14 mouse cellular contexts compared by ENCODE assay signal in the genomic region with DNA sequence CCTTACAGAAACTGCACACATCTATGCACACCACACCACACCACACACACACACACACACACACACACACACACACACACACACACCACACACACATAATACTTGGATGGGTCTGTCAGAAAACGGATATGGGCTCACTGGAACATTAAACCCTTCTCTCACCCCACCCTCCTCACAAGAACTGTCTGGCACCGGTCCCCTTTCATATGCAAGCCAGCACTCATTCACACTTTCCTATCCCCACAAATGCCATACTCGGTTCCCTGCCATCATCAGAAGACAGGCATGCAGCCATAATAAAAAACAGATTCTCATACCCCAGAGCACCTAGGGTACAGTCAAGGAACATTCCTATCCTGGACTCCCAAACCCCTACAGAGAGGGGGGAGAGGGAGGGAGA. TPM values are rescaled to one million over a fixed set of nuclear protein-coding genes. Genes with fewer than 3 reads are reported as not detected.
DNase-seq lines count a peak whose midpoint lies in the region; ATAC-seq and TF ChIP-seq lines count a peak whose summit lies in the region.
"Had no signal": no experiment of that assay in that cellular context is flagged by ENCODE, and none has a peak within 500 bp of the region (broad histone marks: within the 10 kb centered on the region; RNA-seq: fewer than 3 reads in every experiment).

No protein-coding gene starts in this region.

- H3K4me3 ChIP-seq in CH12.LX (replicated peaks in 1 of 3; ENCODE audit: low read depth in 2 of 3, low read length in 2 of 3, poor library complexity in 1 of 3) = peak overlapping the region in 1 of 3 experiments; percentile 73
- H3K4me3 ChIP-seq in hindbrain, embryonic 10.5 days = peak overlapping the region; percentile 80
- no peak overlapping the region for H3K4me3 ChIP-seq in liver, postnatal 0 days (ENCODE audit: low read depth, low read length)
- no peak overlapping the region for H3K4me3 ChIP-seq in thymus, adult 2 months (ENCODE audit: control insufficient read depth, insufficient read depth, low read length)

- in situ Hi-C loops in CH12.LX (cut with MboI; ENCODE audit: low pct_ligation_motif_present, low pct_unique_long_range_greater_than_20kb, low sequenced_read_pairs) = no loop called here

- H3K9me3 ChIP-seq in CH12.LX (replicated peaks; ENCODE audit: low read length) = no peaks in the 10 kb centered on the region
- H3K9me3 ChIP-seq in hindbrain, embryonic 10.5 days = no peaks in the 10 kb centered on the region
- H3K9me3 ChIP-seq in liver, postnatal 0 days (ENCODE audit: low read length) = no peaks in the 10 kb centered on the region

- DNase-seq in cerebellum, adult 9-11 months = peak; percentile 48
- no peak for DNase-seq in cerebellum, adult 11 months
- DNase-seq in CH12.LX (ENCODE audit: extremely low read depth) = no peak
- no peak for DNase-seq in hindbrain, embryonic 10.5 days (ENCODE audit: low spot score)
- no peak for DNase-seq in liver, postnatal 0 days
- DNase-seq in gastrocnemius, adult 8-10 months (ENCODE audit: low spot score in 2 of 2) = no peak
- no peak for DNase-seq in thymus, adult 2 months

- dilution Hi-C loops in CH12.LX (cut with MboI; ENCODE audit: extremely low pct_ligation_motif_present, extremely low pct_unique_long_range_greater_than_20kb, low sequenced_read_pairs) = no loop called here

- H3K27ac ChIP-seq in CH12.LX (ENCODE audit: insufficient read depth, low read depth) = no peak overlapping the region
- H3K27ac ChIP-seq in hindbrain, embryonic 10.5 days = peak overlapping the region; percentile 91; the same call in 1 of the 2 replicates
- no peak overlapping the region for H3K27ac ChIP-seq in liver, postnatal 0 days (ENCODE audit: low read depth)
- H3K27ac ChIP-seq in thymus, adult 2 months (ENCODE audit: control insufficient read depth, insufficient read depth, low read length) = no peak overlapping the region
- H3K27ac ChIP-seq: kidney, postnatal 0 days had no signal

- WGBS in hindbrain, embryonic 10.5 days = 52% methylated on average over 3 of the region's 3 CpGs
- WGBS in liver, postnatal 0 days (ENCODE audit: insufficient replicate concordance) = 27% methylated on average over 3 of the region's 3 CpGs
- 74% methylated on average over 3 of the region's 3 CpGs for WGBS in thymus, adult 2 months

- ATAC-seq in liver, postnatal 0 days = no peak
- ATAC-seq in erythroid progenitor cell, adult 5-6 weeks (replicated peaks; ENCODE audit: low FRiP score, poor library complexity, severe bottlenecking) = no peak

- peak overlapping the region; percentile 67; the same call in 1 of the 2 replicates for H3K4me2 ChIP-seq in CH12.LX (ENCODE audit: insufficient read depth, low read depth, poor library complexity, severe bottlenecking)
- H3K4me2 ChIP-seq in liver, postnatal 0 days (ENCODE audit: low read depth, low read length) = 0 out of 2 replicates have a peak overlapping the region, but pooled peaks have one; percentile 96

- H3K36me3 ChIP-seq in CH12.LX (replicated peaks in 1 of 2; ENCODE audit: control insufficient read depth in 1 of 2, insufficient read depth in 1 of 2, low read length in 1 of 2) = peaks cover 0 to 57% of the 10 kb centered on the region in 2 experiments
- peaks cover 51% of the 10 kb centered on the region for H3K36me3 ChIP-seq in hindbrain, embryonic 10.5 days
- peaks cover 6% of the 10 kb centered on the region; the same call in 1 of the 2 replicates for H3K36me3 ChIP-seq in liver, postnatal 0 days (replicated peaks; ENCODE audit: insufficient read depth, low read length)
- no peaks in the 10 kb centered on the region for H3K36me3 ChIP-seq in thymus, adult 2 months (ENCODE audit: control insufficient read depth, insufficient read depth, low read length)

- no peaks in the 10 kb centered on the region for H3K79me2 ChIP-seq in CH12.LX (replicated peaks; ENCODE audit: control insufficient read depth, extremely low read depth, insufficient read depth, poor library complexity, severe bottlenecking)

- TF ChIP-seq RAD21 in CH12.LX (IDR thresholded peaks at IDR 0.05; ENCODE audit: low read depth, low read length) = no peak

- TF ChIP-seq POLR2A in CH12.LX (IDR thresholded peaks at IDR 0.05; ENCODE audit: low read depth, low read length) = no peak
- TF ChIP-seq POLR2A in thymus, adult 2 months (IDR thresholded peaks at IDR 0.05; ENCODE audit: control insufficient read depth, extremely low read depth, insufficient read depth, low read length, poor library complexity) = no peak

- peaks cover 26 to 64% of the 10 kb centered on the region in 2 experiments for H3K4me1 ChIP-seq in CH12.LX (ENCODE audit: control insufficient read depth in 1 of 2, insufficient read depth in 2 of 2)
- H3K4me1 ChIP-seq in hindbrain, embryonic 10.5 days (replicated peaks) = peaks cover 26% of the 10 kb centered on the region
- H3K4me1 ChIP-seq in liver, postnatal 0 days (ENCODE audit: insufficient read depth) = peaks cover 17% of the 10 kb centered on the region
- peaks cover 9% of the 10 kb centered on the region for H3K4me1 ChIP-seq in thymus, adult 2 months (replicated peaks; ENCODE audit: control insufficient read depth, insufficient read depth, low read length)

- no peak for TF ChIP-seq EP300 in CH12.LX (IDR thresholded peaks at IDR 0.05; ENCODE audit: low read length)
- TF ChIP-seq EP300 in liver, postnatal 0 days (IDR thresholded peaks at IDR 0.05; ENCODE audit: low read depth) = no peak

- no peaks in the 10 kb centered on the region for H3K27me3 ChIP-seq in CH12.LX (replicated peaks)
- H3K27me3 ChIP-seq in hindbrain, embryonic 10.5 days (ENCODE audit: insufficient read depth, poor library complexity, severe bottlenecking) = peaks cover 4% of the 10 kb centered on the region; the same call in 1 of the 2 replicates
- H3K27me3 ChIP-seq in liver, postnatal 0 days (ENCODE audit: insufficient read depth, low read length) = peaks cover 15% of the 10 kb centered on the region; the same call in 1 of the 2 replicates
- H3K27me3 ChIP-seq in thymus, adult 2 months (ENCODE audit: control insufficient read depth, insufficient read depth, low read length) = peaks cover 7% of the 10 kb centered on the region

- no peak for TF ChIP-seq CTCF in CH12.LX (conservative IDR thresholded peaks at IDR 0.05 in 1 of 2, IDR thresholded peaks at IDR 0.05 in 1 of 2; ENCODE audit: low read depth in 2 of 2, low read length in 2 of 2)
- no peak for TF ChIP-seq CTCF in liver, postnatal 0 days (IDR thresholded peaks at IDR 0.05; ENCODE audit: low read depth)
- TF ChIP-seq CTCF in thymus, adult 2 months (IDR thresholded peaks at IDR 0.05; ENCODE audit: borderline replicate concordance, control insufficient read depth, extremely low read depth, insufficient read depth, low read length, poor library complexity) = no peak

- no peak overlapping the region for H3K9ac ChIP-seq in CH12.LX (ENCODE audit: insufficient read depth, low read depth)
- H3K9ac ChIP-seq in liver, postnatal 0 days (replicated peaks) = no peak overlapping the region

RNA-seq across cellular contexts. Expression of gene Carmil3, which starts 1.7 kb away (rescaled TPM):
- total RNA-seq in CH12.LX (2012; rRNA removed) (1.3 and 2.3 TPM in 2 replicates), CH12.LX (2014; rRNA removed) (1.00 and 1.9 TPM in 2 replicates)
- 5.2 and 6.0 TPM in 2 replicates for polyA plus RNA-seq in CH12.LX (2012; ENCODE audit: insufficient read length, low read depth)
- polyA plus RNA-seq in hindbrain, embryonic 10.5 days (2016; fragmentation: Nextera tagmentation; extraction: Ambion mirVana) = 5.7 and 7.9 TPM in 2 replicates
- 0.06 and 0.08 TPM in 2 replicates for polyA plus RNA-seq in liver, postnatal 0 days (2015; fragmentation: Nextera tagmentation; extraction: Ambion mirVana)
- total RNA-seq in gastrocnemius, adult 8-10 months (2022) = under 1 TPM; 0.38 to 0.40 (median 0.39) TPM
- 0.42 TPM in 1 of 2 replicates, not detected in the other for total RNA-seq in erythroid progenitor cell, adult 5-6 weeks (2015; ENCODE audit: low replicate concordance)
- 0.13 TPM in 1 of 2 replicates, not detected in the other for total RNA-seq in erythroid progenitor cell, adult 5-6 weeks (2017; ENCODE audit: low replicate concordance)
- polyA plus RNA-seq in thymus, adult 2 months (2012; rRNA removed) = 20.6 and 25.4 TPM in 2 replicates
- total RNA-seq: granulocyte monocyte progenitor cell, adult 5-6 weeks had no signal

RNA-seq across cellular contexts. Expression of gene Dhrs4, which starts 13.5 kb away (rescaled TPM):
- 37.3 and 40.3 TPM in 2 replicates for total RNA-seq in CH12.LX (2012; rRNA removed)
- total RNA-seq in CH12.LX (2014; rRNA removed) = 24.7 and 27.9 TPM in 2 replicates
- polyA plus RNA-seq in CH12.LX (2012; ENCODE audit: insufficient read length, low read depth) = 60.2 and 77.6 TPM in 2 replicates
- polyA plus RNA-seq in hindbrain, embryonic 10.5 days (2016; fragmentation: Nextera tagmentation; extraction: Ambion mirVana) = 50.5 and 64.5 TPM in 2 replicates
- 177 TPM in 2 replicates for polyA plus RNA-seq in liver, postnatal 0 days (2015; fragmentation: Nextera tagmentation; extraction: Ambion mirVana)
- total RNA-seq in gastrocnemius, adult 8-10 months (2022) = 10 to 100 TPM; 22.2 to 45.2 (median 34.7) TPM
- 15.5 and 26.4 TPM in 2 replicates for total RNA-seq in erythroid progenitor cell, adult 5-6 weeks (2015; ENCODE audit: low replicate concordance)
- total RNA-seq in erythroid progenitor cell, adult 5-6 weeks (2017; ENCODE audit: low replicate concordance) = 21.8 and 34.7 TPM in 2 replicates
- 38.3 and 46.8 TPM in 2 replicates for polyA plus RNA-seq in thymus, adult 2 months (2012; rRNA removed)

RNA-seq across cellular contexts. Expression of gene Cpne6, which starts 18.1 kb away (rescaled TPM):
- total RNA-seq in CH12.LX (2012; rRNA removed) = not detected in 2 replicates
- total RNA-seq in CH12.LX (2014; rRNA removed) = not detected in 2 replicates
- polyA plus RNA-seq in CH12.LX (2012; ENCODE audit: insufficient read length, low read depth) = not detected in 2 replicates
- polyA plus RNA-seq in hindbrain, embryonic 10.5 days (2016; fragmentation: Nextera tagmentation; extraction: Ambion mirVana) = 1.1 and 1.6 TPM in 2 replicates
- not detected in 2 replicates for polyA plus RNA-seq in liver, postnatal 0 days (2015; fragmentation: Nextera tagmentation; extraction: Ambion mirVana)
- not detected for total RNA-seq in gastrocnemius, adult 8-10 months (2022)
- total RNA-seq in erythroid progenitor cell, adult 5-6 weeks (2015; ENCODE audit: low replicate concordance) = not detected in 2 replicates
- total RNA-seq in erythroid progenitor cell, adult 5-6 weeks (2017; ENCODE audit: low replicate concordance) = not detected in 2 replicates
- 0.98 and 1.0 TPM in 2 replicates for polyA plus RNA-seq in thymus, adult 2 months (2012; rRNA removed)
- total RNA-seq: common myeloid progenitor, adult 5-6 weeks; granulocyte monocyte progenitor cell, adult 5-6 weeks had no signal
- polyA plus RNA-seq: C2C12 had no signal

RNA-seq across cellular contexts. Expression of gene Nrl, which starts 32.7 kb away (rescaled TPM):
- total RNA-seq in CH12.LX (2012; rRNA removed) (0.13 and 0.29 TPM in 2 replicates), CH12.LX (2014; rRNA removed) (0.14 and 0.86 TPM in 2 replicates)
- polyA plus RNA-seq in CH12.LX (2012; ENCODE audit: insufficient read length, low read depth) = 0.20 TPM in 1 of 2 replicates, not detected in the other
- not detected in 2 replicates for polyA plus RNA-seq in hindbrain, embryonic 10.5 days (2016; fragmentation: Nextera tagmentation; extraction: Ambion mirVana)
- polyA plus RNA-seq in liver, postnatal 0 days (2015; fragmentation: Nextera tagmentation; extraction: Ambion mirVana) = not detected in 2 replicates
- total RNA-seq in gastrocnemius, adult 8-10 months (2022) = not detected
- 0.84 TPM in 1 of 2 replicates, not detected in the other for total RNA-seq in erythroid progenitor cell, adult 5-6 weeks (2015; ENCODE audit: low replicate concordance)
- 0.51 and 0.98 TPM in 2 replicates for total RNA-seq in erythroid progenitor cell, adult 5-6 weeks (2017; ENCODE audit: low replicate concordance)
- 0.50 and 0.70 TPM in 2 replicates for polyA plus RNA-seq in thymus, adult 2 months (2012; rRNA removed)
- total RNA-seq: common myeloid progenitor, adult 5-6 weeks; granulocyte monocyte progenitor cell, adult 5-6 weeks had no signal
- polyA plus RNA-seq: C2C12; kidney, postnatal 0 days; lung, embryonic 16.5 days; urinary bladder, adult 2 months had no signal

RNA-seq across cellular contexts. Expression of gene Pck2, which starts 48.0 kb away (rescaled TPM):
- total RNA-seq in CH12.LX (2012; rRNA removed) (105 and 286 TPM in 2 replicates), CH12.LX (2014; rRNA removed) (113 and 120 TPM in 2 replicates)
- 144 and 149 TPM in 2 replicates for polyA plus RNA-seq in CH12.LX (2012; ENCODE audit: insufficient read length, low read depth)
- polyA plus RNA-seq in hindbrain, embryonic 10.5 days (2016; fragmentation: Nextera tagmentation; extraction: Ambion mirVana) = 15.4 and 18.5 TPM in 2 replicates
- polyA plus RNA-seq in liver, postnatal 0 days (2015; fragmentation: Nextera tagmentation; extraction: Ambion mirVana) = 19.9 and 20.7 TPM in 2 replicates
- total RNA-seq in gastrocnemius, adult 8-10 months (2022) = 1 to 10 TPM; 2.0 to 3.7 (median 2.5) TPM
- total RNA-seq in erythroid progenitor cell, adult 5-6 weeks (2015; ENCODE audit: low replicate concordance) = 79.3 and 89.7 TPM in 2 replicates
- 112 and 125 TPM in 2 replicates for total RNA-seq in erythroid progenitor cell, adult 5-6 weeks (2017; ENCODE audit: low replicate concordance)
- polyA plus RNA-seq in thymus, adult 2 months (2012; rRNA removed) = 13.2 and 13.3 TPM in 2 replicates
